Mouse (Mus musculus): ENCODE data around the gene Sema6b. TPM values are rescaled to one million over a fixed set of nuclear protein-coding genes. Genes with fewer than 3 reads are reported as not detected.
A peak's percentile ranks its signal among the peaks of the same experiment; 100 is the strongest.

Sema6b gene
- polyA plus RNA-seq, 1 experiment from 2014 or later: 9.4 TPM

- no peaks in the 10 kb centered on the region for H3K36me3 ChIP-seq (ENCODE audit: control insufficient read depth, insufficient read depth, low read length)
- ATAC-seq (no peak), DNase-seq (ENCODE audit: low spot score) (no peak)
- H3K4me3 ChIP-seq (ENCODE audit: low read depth, low read length): no peak overlapping the region
- H3K4me1 ChIP-seq (ENCODE audit: control insufficient read depth, insufficient read depth, low read length): peaks cover 12% of the 10 kb centered on the region
- no peak overlapping the region for H3K9ac ChIP-seq (ENCODE audit: low read length)
- H3K9me3 ChIP-seq (replicated peaks; ENCODE audit: control insufficient read depth, low read length): no peaks in the 10 kb centered on the region
- 86% methylated on average over 7 of the region's 7 CpGs for WGBS
- H3K27ac ChIP-seq (ENCODE audit: low read depth, low read length): no peak overlapping the region
- H3K27me3 ChIP-seq (replicated peaks; ENCODE audit: control insufficient read depth, insufficient read depth, low read length): peaks cover 19% of the 10 kb centered on the region
- no peak overlapping the region for H3K4me2 ChIP-seq (ENCODE audit: low read length)
Measured at GRCm38 (mm10) chr17:56136558-56136957, 3.6 kb downstream of the Sema6b start.

- 3% methylated on average over 27 of the region's 27 CpGs for WGBS
- Histone ChIP-seq H3K27me3 (replicated peaks; ENCODE audit: control insufficient read depth, insufficient read depth, low read length) (peaks cover 8% of the 10 kb centered on the region; the same call in 1 of the 2 replicates), H3K4me2 (ENCODE audit: low read length) (peak overlapping the region; percentile 38), H3K9ac (ENCODE audit: low read length) (no peak overlapping the region), H3K4me1 (ENCODE audit: control insufficient read depth, insufficient read depth, low read length) (peaks cover 11% of the 10 kb centered on the region; the same call in 1 of the 2 replicates), H3K36me3 (ENCODE audit: control insufficient read depth, insufficient read depth, low read length) (peaks cover 8% of the 10 kb centered on the region), H3K9me3 (replicated peaks; ENCODE audit: control insufficient read depth, low read length) (no peaks in the 10 kb centered on the region), H3K4me3 (ENCODE audit: low read depth, low read length) (no peak overlapping the region), H3K27ac (ENCODE audit: low read depth, low read length) (no peak overlapping the region)
- DNase-seq (ENCODE audit: low spot score) (peak; percentile 30), ATAC-seq (no peak)
Measured at GRCm38 (mm10) chr17:56134463-56134971, 5.6 kb downstream of the Sema6b start.

- no peak overlapping the region for H3K4me3 ChIP-seq (ENCODE audit: low read depth, low read length)
- 0 out of 2 replicates have a peak overlapping the region, but pooled peaks have one; percentile 13 for H3K9ac ChIP-seq (ENCODE audit: low read length)
Measured at GRCm38 (mm10) chr17:56133457-56134363, 6.4 kb downstream of the Sema6b start.

GRCm38 (mm10) chr17:56132661-56133060, 7.5 kb downstream of the Sema6b start:
- ATAC-seq (0 out of 2 replicates have a peak, but pooled peaks have one; percentile 15), DNase-seq (ENCODE audit: low spot score) (peak; percentile 46)
- Histone ChIP-seq H3K9me3 (replicated peaks; ENCODE audit: control insufficient read depth, low read length) (no peaks in the 10 kb centered on the region), H3K27ac (ENCODE audit: low read depth, low read length) (no peak overlapping the region), H3K9ac (ENCODE audit: low read length) (no peak overlapping the region), H3K36me3 (ENCODE audit: control insufficient read depth, insufficient read depth, low read length) (peaks cover 18% of the 10 kb centered on the region), H3K27me3 (replicated peaks; ENCODE audit: control insufficient read depth, insufficient read depth, low read length) (no peaks in the 10 kb centered on the region), H3K4me2 (ENCODE audit: low read length) (no peak overlapping the region), H3K4me1 (ENCODE audit: control insufficient read depth, insufficient read depth, low read length) (0 out of 2 replicates have a peak, but pooled peaks cover 7% of the 10 kb centered on the region), H3K4me3 (ENCODE audit: low read depth, low read length) (no peak overlapping the region)
- WGBS: 3% methylated on average over 14 of the region's 14 CpGs

More at GRCm38 (mm10) chr17:56133457-56134363, 6.4 kb downstream of the Sema6b start:
- H3K4me2 ChIP-seq (ENCODE audit: low read length): peak overlapping the region; percentile 38
- no peak for DNase-seq (ENCODE audit: low spot score)
- H3K36me3 ChIP-seq (ENCODE audit: control insufficient read depth, insufficient read depth, low read length): peaks cover 10% of the 10 kb centered on the region
- no peak overlapping the region for H3K27ac ChIP-seq (ENCODE audit: low read depth, low read length)
- H3K9me3 ChIP-seq (replicated peaks; ENCODE audit: control insufficient read depth, low read length): no peaks in the 10 kb centered on the region
- ATAC-seq: no peak
- peaks cover 11% of the 10 kb centered on the region; the same call in 1 of the 2 replicates for H3K4me1 ChIP-seq (ENCODE audit: control insufficient read depth, insufficient read depth, low read length)
- 0 out of 2 replicates have a peak, but pooled peaks cover 3% of the 10 kb centered on the region for H3K27me3 ChIP-seq (replicated peaks; ENCODE audit: control insufficient read depth, insufficient read depth, low read length)
- WGBS: 26% methylated on average over 17 of the region's 21 CpGs

- H3K36me3 ChIP-seq (ENCODE audit: control insufficient read depth, insufficient read depth, low read length): peaks cover 23% of the 10 kb centered on the region
- ATAC-seq: peak; percentile 47; the same call in 1 of the 2 replicates
- no peak overlapping the region for H3K27ac ChIP-seq (ENCODE audit: low read depth, low read length)
- no peak overlapping the region for H3K4me3 ChIP-seq (ENCODE audit: low read depth, low read length)
- no peak overlapping the region for H3K4me2 ChIP-seq (ENCODE audit: low read length)
- no peaks in the 10 kb centered on the region for H3K27me3 ChIP-seq (replicated peaks; ENCODE audit: control insufficient read depth, insufficient read depth, low read length)
- H3K4me1 ChIP-seq (ENCODE audit: control insufficient read depth, insufficient read depth, low read length): 0 out of 2 replicates have a peak, but pooled peaks cover 7% of the 10 kb centered on the region
- 38% methylated on average over 7 of the region's 7 CpGs for WGBS
- DNase-seq (ENCODE audit: low spot score): peak; percentile 57
- no peaks in the 10 kb centered on the region for H3K9me3 ChIP-seq (replicated peaks; ENCODE audit: control insufficient read depth, low read length)
- no peak overlapping the region for H3K9ac ChIP-seq (ENCODE audit: low read length)
Measured at GRCm38 (mm10) chr17:56131814-56132213, 8.3 kb downstream of the Sema6b start.

- ATAC-seq (no peak), DNase-seq (ENCODE audit: low spot score) (no peak)
- Histone ChIP-seq H3K9ac (ENCODE audit: low read length) (no peak overlapping the region), H3K4me3 (ENCODE audit: low read depth, low read length) (no peak overlapping the region), H3K36me3 (ENCODE audit: control insufficient read depth, insufficient read depth, low read length) (peaks cover 23% of the 10 kb centered on the region), H3K4me1 (ENCODE audit: control insufficient read depth, insufficient read depth, low read length) (0 out of 2 replicates have a peak, but pooled peaks cover 7% of the 10 kb centered on the region), H3K27me3 (replicated peaks; ENCODE audit: control insufficient read depth, insufficient read depth, low read length) (no peaks in the 10 kb centered on the region), H3K27ac (ENCODE audit: low read depth, low read length) (no peak overlapping the region), H3K4me2 (ENCODE audit: low read length) (no peak overlapping the region), H3K9me3 (replicated peaks; ENCODE audit: control insufficient read depth, low read length) (no peaks in the 10 kb centered on the region)
- WGBS: 91% methylated on average over 10 of the region's 10 CpGs
Measured at GRCm38 (mm10) chr17:56131136-56131535, 9.0 kb downstream of the Sema6b start.

GRCm38 (mm10) chr17:56128246-56128645, 11.9 kb downstream of the Sema6b start:
- H3K4me1 ChIP-seq (ENCODE audit: control insufficient read depth, insufficient read depth, low read length): no peaks in the 10 kb centered on the region

GRCm38 (mm10) chr17:56126175-56126574, 14.0 kb downstream of the Sema6b start:
- H3K4me3 ChIP-seq (ENCODE audit: low read depth, low read length): no peak overlapping the region
- H3K4me2 ChIP-seq (ENCODE audit: low read length): no peak overlapping the region
- ATAC-seq: no peak
- no peak for DNase-seq (ENCODE audit: low spot score)
- peaks cover 35% of the 10 kb centered on the region for H3K27me3 ChIP-seq (replicated peaks; ENCODE audit: control insufficient read depth, insufficient read depth, low read length)
- no peaks in the 10 kb centered on the region for H3K4me1 ChIP-seq (ENCODE audit: control insufficient read depth, insufficient read depth, low read length)
- H3K27ac ChIP-seq (ENCODE audit: low read depth, low read length): no peak overlapping the region
- peaks cover 10% of the 10 kb centered on the region for H3K9me3 ChIP-seq (replicated peaks; ENCODE audit: control insufficient read depth, low read length)
- 77% methylated on average over 11 of the region's 11 CpGs for WGBS
- H3K9ac ChIP-seq (ENCODE audit: low read length): no peak overlapping the region
- H3K36me3 ChIP-seq (ENCODE audit: control insufficient read depth, insufficient read depth, low read length): peaks cover 38% of the 10 kb centered on the region

More at GRCm38 (mm10) chr17:56128246-56128645, 11.9 kb downstream of the Sema6b start:
- WGBS: 85% methylated on average over 15 of the region's 15 CpGs
- DNase-seq (ENCODE audit: low spot score) (no peak), ATAC-seq (no peak)
- no peak overlapping the region for H3K4me2 ChIP-seq (ENCODE audit: low read length)
- no peaks in the 10 kb centered on the region for H3K9me3 ChIP-seq (replicated peaks; ENCODE audit: control insufficient read depth, low read length)
- no peak overlapping the region for H3K9ac ChIP-seq (ENCODE audit: low read length)
- peaks cover 15% of the 10 kb centered on the region for H3K27me3 ChIP-seq (replicated peaks; ENCODE audit: control insufficient read depth, insufficient read depth, low read length)
- no peak overlapping the region for H3K4me3 ChIP-seq (ENCODE audit: low read depth, low read length)
- peaks cover 37% of the 10 kb centered on the region for H3K36me3 ChIP-seq (ENCODE audit: control insufficient read depth, insufficient read depth, low read length)
- no peak overlapping the region for H3K27ac ChIP-seq (ENCODE audit: low read depth, low read length)
